Mouse (Mus musculus) bone marrow, adult 2 months (tissue): ENCODE data around the gene Kif2a.

Source experiments
- CTCF ChIP-seq: fragments of 200-500 bp; IDR thresholded peaks from 2 replicates; pipeline ENCODE4 v1.5.1; 2011; ENCODE audit warnings: low read length, control low read depth; ENCODE audit not compliant: control insufficient read depth, insufficient read depth
- POLR2A ChIP-seq: fragments of 200-500 bp; IDR thresholded peaks from 2 replicates; pipeline ENCODE4 v1.6.1; 2011; ENCODE audit warnings: low read depth, mild to moderate bottlenecking, control low read depth, low read length, borderline replicate concordance; ENCODE audit not compliant: control insufficient read depth

- TF ChIP-seq CTCF (no peak), POLR2A (no peak)
Measured at GRCm38 (mm10) chr13:107003211-107003610, 18.7 kb downstream of the Kif2a start.
